Mouse (Mus musculus) monocyte, adult 2 months (primary cell): ENCODE measurements around the gene Spns2.

Experiments used
- DNase-seq, 2 experiments: peaks; one replicate each; pipeline ENCODE4 v3.0.0; 2022; ENCODE audit warnings: low spot score in 2 of 2, low read depth in 1 of 2

Spns2 gene

GRCm38 (mm10) chr11:72475408-72475807 lies 14.3 kb downstream of the Spns2 start:
- DNase-seq: no peak

GRCm38 (mm10) chr11:72474926-72475325 lies 14.8 kb downstream of the Spns2 start:
- DNase-seq: no peak

GRCm38 (mm10) chr11:72473540-72473939 lies 16.2 kb downstream of the Spns2 start:
- DNase-seq: no peak

GRCm38 (mm10) chr11:72471381-72471780 lies 18.3 kb downstream of the Spns2 start:
- no peak for DNase-seq

- DNase-seq: no peak
Observed at GRCm38 (mm10) chr11:72470004-72470403, 19.7 kb downstream of the Spns2 start.

GRCm38 (mm10) chr11:72469217-72469616 lies 20.5 kb downstream of the Spns2 start:
- no peak for DNase-seq

- DNase-seq: no peak
Observed at GRCm38 (mm10) chr11:72468525-72468924, 21.2 kb downstream of the Spns2 start.

GRCm38 (mm10) chr11:72466694-72467507 lies 22.8 kb downstream of the Spns2 start:
- peak in 1 of 2 experiments; percentile 27 for DNase-seq

GRCm38 (mm10) chr11:72465978-72466693 lies 23.6 kb downstream of the Spns2 start:
- no peak for DNase-seq

- DNase-seq: no peak
Observed at GRCm38 (mm10) chr11:72464821-72465220, 24.9 kb downstream of the Spns2 start.

- peak in 1 of 2 experiments; percentile 11 for DNase-seq
Observed at GRCm38 (mm10) chr11:72461500-72461981, 28.2 kb downstream of the Spns2 start.

GRCm38 (mm10) chr11:72458502-72458901 lies 31.2 kb downstream of the Spns2 start:
- DNase-seq: no peak

GRCm38 (mm10) chr11:72457995-72458496 lies 31.7 kb downstream of the Spns2 start:
- DNase-seq: no peak

- no peak for DNase-seq
Observed at GRCm38 (mm10) chr11:72455694-72456093, 34.0 kb downstream of the Spns2 start.

- DNase-seq: no peak
Observed at GRCm38 (mm10) chr11:72453105-72453953, 36.4 kb downstream of the Spns2 start.

GRCm38 (mm10) chr11:72452140-72452665 lies 37.5 kb downstream of the Spns2 start:
- no peak for DNase-seq

GRCm38 (mm10) chr11:72447475-72447874 lies 42.2 kb downstream of the Spns2 start:
- DNase-seq: no peak

GRCm38 (mm10) chr11:72446311-72447105 lies 43.2 kb downstream of the Spns2 start:
- no peak for DNase-seq

GRCm38 (mm10) chr11:72440965-72441664 lies 48.6 kb downstream of the Spns2 start, which contains the start of gene Mybbp1a:
Gene Mybbp1a (plus strand): TSS chr11:72441355.
- DNase-seq: peak; percentile 91 to 97
